Mouse (Mus musculus) cerebellum, adult 2 months (tissue): ENCODE results near the gene Tspan4. TPM values are rescaled to one million over a fixed set of nuclear protein-coding genes. Genes with fewer than 3 reads are reported as not detected.

Source experiments
- DNase-seq, 2 experiments: peaks; one replicate each; pipeline ENCODE4 v3.0.0; 2021
- H3K27ac ChIP-seq: fragments of 200-500 bp; 2 replicates; pipeline ENCODE4 v1.5.1; 2012; ENCODE audit warnings: low read length, control low read depth, inconsistent platforms; ENCODE audit not compliant: insufficient read depth
- H3K27me3 ChIP-seq: fragments of 200-500 bp; 2 replicates; pipeline ENCODE4 v1.6.1; 2012; ENCODE audit warnings: inconsistent platforms, mild to moderate bottlenecking, low read length, moderate library complexity; ENCODE audit not compliant: control insufficient read depth, insufficient read depth
- H3K4me1 ChIP-seq: fragments of 200-500 bp; 2 replicates; pipeline ENCODE4 v1.6.1; 2011; ENCODE audit warnings: low read length; ENCODE audit not compliant: control insufficient read depth, insufficient read depth
- H3K4me3 ChIP-seq: fragments of 200-500 bp; replicated peaks from 2 replicates; pipeline ENCODE3; 2011; ENCODE audit warnings: mild to moderate bottlenecking, low read depth, low read length, control low read depth; ENCODE audit not compliant: insufficient read depth
- CTCF ChIP-seq: fragments of 200-500 bp; IDR thresholded peaks from 2 replicates; pipeline ENCODE4 v1.5.1; 2011; ENCODE audit warnings: low read depth, mild to moderate bottlenecking, control low read depth, low read length, moderate library complexity, borderline replicate concordance; ENCODE audit not compliant: insufficient read depth
- POLR2A ChIP-seq: fragments of 200-500 bp; IDR thresholded peaks from 2 replicates; pipeline ENCODE4 v1.6.1; 2011; ENCODE audit warnings: low read length, control low read depth, borderline replicate concordance; ENCODE audit not compliant: insufficient read depth
- WGBS: fragments of 180-500 bp; shearing (Covaris S2); methylation state at CpG from one replicate; pipeline ENCODE4 v1.1.7; 2018; 5-methylcytosine and 5-hydroxymethylcytosine counted together
- polyA plus RNA-seq: library from polyadenylated mRNA; depleted of rRNA; stranded (reverse); fragments of >200 nt; gene quantifications from 2 replicates; pipeline ENCODE4 v1.2.3, GENCODE M21; 2012; rRNA removed

The Tspan4 gene
- 140 and 162 TPM in 2 replicates for polyA plus RNA-seq

GRCm38 (mm10) chr7:141475011-141475804 is at the start of gene Tspan4, which contains the start of gene Polr2l:
TSS of gene Tspan4 (plus strand) at chr7:141475240.
TSS of gene Polr2l (minus strand) at chr7:141475132.
- WGBS, result under 1% methylated on average over 87 of the region's 87 CpGs
- Histone ChIP-seq H3K4me1 (peaks cover 8% of the 10 kb centered on the region), H3K27ac (peak within 1 kb of the TSS; percentile 86), H3K27me3 (no peaks in the 10 kb centered on the region), H3K4me3 (peak within 1 kb of the TSS; percentile 68)
- TF ChIP-seq CTCF, result no peak
- peak; percentile 80 for TF ChIP-seq POLR2A
- DNase-seq, result peak; percentile 86 to 93

- Histone ChIP-seq H3K27ac (no peak overlapping the region), H3K4me3 (no peak overlapping the region), H3K27me3 (no peaks in the 10 kb centered on the region), H3K4me1 (peaks cover 29% of the 10 kb centered on the region)
- peak in 1 of 2 experiments; percentile 11 for DNase-seq
- TF ChIP-seq CTCF, result no peak
- TF ChIP-seq POLR2A, result no peak
- WGBS, result 82% methylated on average over 12 of the region's 12 CpGs
These were observed 47.9 kb upstream of the Tspan4 start for GRCm38 (mm10) chr7:141426948-141427730.

GRCm38 (mm10) chr7:141428701-141429100 is 46.3 kb upstream of the Tspan4 start:
- no peaks in the 10 kb centered on the region for H3K27me3 ChIP-seq
- peak in 1 of 2 experiments; percentile 50 for DNase-seq
- H3K27ac ChIP-seq, result peak overlapping the region; percentile 95
- peak overlapping the region; percentile 78 for H3K4me3 ChIP-seq
- no peak for TF ChIP-seq POLR2A
- 10% methylated on average over 5 of the region's 5 CpGs for WGBS
- peaks cover 31% of the 10 kb centered on the region for H3K4me1 ChIP-seq

- no peak for TF ChIP-seq CTCF
- peak; percentile 87 for TF ChIP-seq POLR2A
- H3K27ac ChIP-seq, result peak within 1 kb of the TSS; percentile 95
- no peaks in the 10 kb centered on the region for H3K27me3 ChIP-seq
- 2% methylated on average over 19 of the region's 19 CpGs for WGBS
- peak; percentile 93 to 96 for DNase-seq
- H3K4me1 ChIP-seq, result peaks cover 31% of the 10 kb centered on the region
- H3K4me3 ChIP-seq, result peak within 1 kb of the TSS; percentile 78
These were observed 45.7 kb upstream of the Tspan4 start, which contains the start of gene Cend1 for GRCm38 (mm10) chr7:141429310-141429709. TSS of gene Cend1 (minus strand) at chr7:141429491.

- 53% methylated on average over 9 of the region's 9 CpGs for WGBS
- peak; percentile 44 to 46 for DNase-seq
- Histone ChIP-seq H3K27me3 (no peaks in the 10 kb centered on the region), H3K4me3 (no peak overlapping the region), H3K4me1 (peaks cover 31% of the 10 kb centered on the region), H3K27ac (no peak overlapping the region)
- TF ChIP-seq POLR2A (peak; percentile 1; the same call in 1 of the 2 replicates), CTCF (no peak)
These were observed 45.0 kb upstream of the Tspan4 start for GRCm38 (mm10) chr7:141429840-141430584.

- 83% methylated on average over 9 of the region's 9 CpGs for WGBS
- Histone ChIP-seq H3K27ac (peak overlapping the region; percentile 85), H3K27me3 (no peaks in the 10 kb centered on the region), H3K4me1 (peaks cover 33% of the 10 kb centered on the region), H3K4me3 (no peak overlapping the region)
- TF ChIP-seq POLR2A (peak; percentile 4; the same call in 1 of the 2 replicates), CTCF (no peak)
- DNase-seq, result peak; percentile 38 to 40
These were observed 44.3 kb upstream of the Tspan4 start for GRCm38 (mm10) chr7:141430585-141431240.
